Mouse (Mus musculus): ENCODE measurements around the gene Slc29a1. TPM values are rescaled to one million over a fixed set of nuclear protein-coding genes. Genes with fewer than 3 reads are reported as not detected.

Gene Slc29a1
- polyA plus RNA-seq, 2 experiments from 2014 or later = 82.3 to 85.3 TPM

- no peak for ATAC-seq
These were observed 10.2 kb downstream of the Slc29a1 start for GRCm38 (mm10) chr17:45589236-45589635.

- no peak for ATAC-seq
These were observed 11.0 kb downstream of the Slc29a1 start for GRCm38 (mm10) chr17:45588370-45588769.

- ATAC-seq = no peak
These were observed 13.0 kb downstream of the Slc29a1 start for GRCm38 (mm10) chr17:45586449-45586837.

- no peak for ATAC-seq
These were observed 13.5 kb downstream of the Slc29a1 start for GRCm38 (mm10) chr17:45585725-45586448.

- ATAC-seq = no peak
These were observed 14.3 kb downstream of the Slc29a1 start for GRCm38 (mm10) chr17:45584939-45585678.

GRCm38 (mm10) chr17:45584096-45584896, 15.1 kb downstream of the Slc29a1 start:
- no peak for ATAC-seq

GRCm38 (mm10) chr17:45582715-45583355, 16.6 kb downstream of the Slc29a1 start:
- ATAC-seq = no peak

GRCm38 (mm10) chr17:45582188-45582587, 17.2 kb downstream of the Slc29a1 start:
- no peak for ATAC-seq

- ATAC-seq = peak; percentile 83
These were observed 17.8 kb downstream of the Slc29a1 start for GRCm38 (mm10) chr17:45581567-45581983.

- ATAC-seq = peak; percentile 25
These were observed 18.4 kb downstream of the Slc29a1 start for GRCm38 (mm10) chr17:45580958-45581477.

GRCm38 (mm10) chr17:45579554-45579953, 19.9 kb downstream of the Slc29a1 start:
- ATAC-seq = no peak

GRCm38 (mm10) chr17:45578843-45579242, 20.6 kb downstream of the Slc29a1 start:
- ATAC-seq = no peak

- ATAC-seq = no peak
These were observed 21.2 kb downstream of the Slc29a1 start for GRCm38 (mm10) chr17:45578242-45578641.

GRCm38 (mm10) chr17:45575123-45575897, 24.1 kb downstream of the Slc29a1 start:
- ATAC-seq = no peak

GRCm38 (mm10) chr17:45574129-45574761, 25.2 kb downstream of the Slc29a1 start:
- peak; percentile 41 for ATAC-seq

- ATAC-seq = peak; percentile 15
These were observed 25.7 kb downstream of the Slc29a1 start for GRCm38 (mm10) chr17:45573780-45574123.

- peak; percentile 62 for ATAC-seq
These were observed 26.2 kb downstream of the Slc29a1 start, which contains the start of gene Hsp90ab1 for GRCm38 (mm10) chr17:45573087-45573779. Hsp90ab1 (minus strand) TSS chr17:45573271.

- ATAC-seq = peak; percentile 26
These were observed 27.0 kb downstream of the Slc29a1 start for GRCm38 (mm10) chr17:45572103-45573086.

GRCm38 (mm10) chr17:45569999-45570398, 29.4 kb downstream of the Slc29a1 start:
- no peak for ATAC-seq
